In genomic region chr2:68346606-68347237, GRCm38 (mm10) we compare ENCODE assay signal across 15 mouse cellular contexts.
DNase-seq lines count a peak whose midpoint lies in the region; ATAC-seq lines count a peak whose summit lies in the region.
"Had no signal": no experiment of that assay in that cellular context is flagged by ENCODE, and none has a peak within 500 bp of the region (broad histone marks: within the 10 kb centered on the region; RNA-seq: fewer than 3 reads in every experiment).

No protein-coding gene starts in this region.

- H3K36me3 ChIP-seq in neural tube, embryonic 11.5 days (ENCODE audit: control insufficient read depth, insufficient read depth, low read length), result no peaks in the 10 kb centered on the region
- no peaks in the 10 kb centered on the region; the same call in 1 of the 2 replicates for H3K36me3 ChIP-seq in neural tube, embryonic 15.5 days
- H3K36me3 ChIP-seq: G1E had no signal

- H3K4me1 ChIP-seq in neural tube, embryonic 11.5 days (ENCODE audit: control insufficient read depth, insufficient read depth, low read length), result 0 out of 2 replicates have a peak, but pooled peaks cover 8% of the 10 kb centered on the region
- peaks cover 3% of the 10 kb centered on the region; the same call in 1 of the 2 replicates for H3K4me1 ChIP-seq in neural tube, embryonic 15.5 days

- no peaks in the 10 kb centered on the region for H3K27me3 ChIP-seq in neural tube, embryonic 11.5 days (ENCODE audit: control insufficient read depth, insufficient read depth, low read length)
- H3K27me3 ChIP-seq in neural tube, embryonic 15.5 days (replicated peaks), result no peaks in the 10 kb centered on the region

- no peak overlapping the region for H3K9ac ChIP-seq in neural tube, embryonic 11.5 days (ENCODE audit: low read length)
- no peak overlapping the region for H3K9ac ChIP-seq in neural tube, embryonic 15.5 days (replicated peaks)

- H3K4me3 ChIP-seq in neural tube, embryonic 11.5 days (ENCODE audit: low read depth, low read length), result no peak overlapping the region
- H3K4me3 ChIP-seq in neural tube, embryonic 15.5 days (replicated peaks), result no peak overlapping the region

- peak overlapping the region; percentile 34; the same call in 1 of the 2 replicates for H3K27ac ChIP-seq in neural tube, embryonic 11.5 days (ENCODE audit: low read depth, low read length)
- H3K27ac ChIP-seq in neural tube, embryonic 15.5 days (replicated peaks), result peak overlapping the region; percentile 56

- H3K9me3 ChIP-seq in neural tube, embryonic 11.5 days (ENCODE audit: control insufficient read depth, low read length), result no peaks in the 10 kb centered on the region
- no peaks in the 10 kb centered on the region for H3K9me3 ChIP-seq in neural tube, embryonic 15.5 days (replicated peaks)

- DNase-seq in adrenal gland, postnatal 14 days, result peak; percentile 42
- no peak for DNase-seq in adrenal gland, adult 18-20 months (ENCODE audit: low spot score in 2 of 2)
- peak; percentile 47 for DNase-seq in neural tube, embryonic 11.5 days (ENCODE audit: low spot score)
- DNase-seq in neural tube, embryonic 10.5 days (ENCODE audit: extremely low spot score, low spot score), result no peak
- DNase-seq in layer of hippocampus, adult 8-10 months (ENCODE audit: low spot score in 2 of 2), result peak; percentile 30 to 56
- no peak for DNase-seq in spleen, adult 18-20 months
- DNase-seq: adrenal gland, adult 8-10 months; cerebellum, postnatal 14 days; heart, adult 11 months; kidney, adult 9 months; lung, adult 18-20 months; thymus, postnatal 36 days had no signal

- H3K4me2 ChIP-seq in neural tube, embryonic 11.5 days (ENCODE audit: low read depth), result no peak overlapping the region
- no peak overlapping the region for H3K4me2 ChIP-seq in neural tube, embryonic 15.5 days

- ATAC-seq in neural tube, embryonic 11.5 days (ENCODE audit: insufficient read depth, low FRiP score, low TSS enrichment), result peak; percentile 65; the same call in 1 of the 2 replicates
- peak; percentile 71 for ATAC-seq in neural tube, embryonic 15.5 days (ENCODE audit: low FRiP score)
- ATAC-seq in megakaryocyte, adult 5-6 weeks (ENCODE audit: poor library complexity, severe bottlenecking), result no peak

- 42% methylated on average over 8 of the region's 8 CpGs for WGBS in neural tube, embryonic 11.5 days
- 32% methylated on average over 8 of the region's 8 CpGs for WGBS in neural tube, embryonic 15.5 days

Comparison
In these comparisons a context has a peak if more than half of its experiments do, and no peak if none do; other contexts are left out.
1. DNase-seq: peak in adrenal gland, postnatal 14 days (single experiment), neural tube, embryonic 11.5 days (single experiment) and layer of hippocampus, adult 8-10 months (2 of 2); none in adrenal gland, adult 18-20 months (0 of 2), neural tube, embryonic 10.5 days (single experiment) and spleen, adult 18-20 months (0 of 2).